Mouse (Mus musculus) adrenal gland, adult 2 months (tissue): ENCODE data around the gene Cacnb4. TPM values are rescaled to one million over a fixed set of nuclear protein-coding genes. Genes with fewer than 3 reads are reported as not detected.

Source experiments
- DNase-seq: peaks from one replicate; pipeline ENCODE4 v3.0.0; 2021
- polyA plus RNA-seq: library from polyadenylated mRNA; depleted of rRNA; stranded (reverse); fragments of >200 nt; gene quantifications from 2 replicates; pipeline ENCODE4 v1.2.3, GENCODE M21; 2012
- total RNA-seq, 2 experiments: library from RNA; stranded (reverse); gene quantifications; 2 replicates each; pipeline ENCODE4 v1.2.3; 2021

Gene Cacnb4
- total and polyA plus RNA-seq, 3 experiments = 0.20 to 0.28 TPM; not detected in 1

DNA sequence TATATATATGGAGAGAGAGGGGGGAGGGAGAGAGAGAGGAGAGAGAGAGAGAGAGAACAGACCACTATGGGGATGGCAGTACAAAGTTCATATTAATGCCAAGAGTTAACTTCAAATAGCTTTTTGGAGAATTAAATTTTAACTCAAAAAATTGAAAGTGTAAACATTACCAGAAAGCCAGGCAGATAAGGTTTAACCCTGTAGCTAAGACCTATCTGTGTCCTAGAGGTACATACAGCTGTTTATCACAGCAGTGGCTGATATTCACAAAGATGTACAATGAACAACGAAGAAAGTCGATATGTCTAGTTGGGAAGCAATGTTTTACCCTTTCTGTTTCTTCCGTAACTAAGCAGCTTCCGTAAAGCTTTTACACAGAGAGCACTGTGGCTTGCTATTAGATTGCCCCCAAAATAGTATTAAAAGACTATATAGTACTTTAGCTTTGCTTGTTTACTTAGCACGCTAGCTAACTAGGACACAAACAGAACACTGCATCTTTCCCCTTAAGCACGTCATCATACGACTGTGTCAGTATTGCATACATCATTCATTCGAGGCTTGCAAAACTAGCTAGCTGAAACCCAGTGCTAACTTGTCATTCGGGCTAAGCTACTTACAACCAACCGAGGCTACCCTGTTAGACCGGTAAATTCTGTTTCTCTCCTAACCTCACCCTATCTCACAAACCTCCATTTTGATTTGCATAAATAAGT is 72.5 kb downstream of the Cacnb4 start:
- no peak for DNase-seq

GRCm38 (mm10) chr2:52603421-52603820 is 73.2 kb downstream of the Cacnb4 start:
- DNase-seq = no peak

DNA sequence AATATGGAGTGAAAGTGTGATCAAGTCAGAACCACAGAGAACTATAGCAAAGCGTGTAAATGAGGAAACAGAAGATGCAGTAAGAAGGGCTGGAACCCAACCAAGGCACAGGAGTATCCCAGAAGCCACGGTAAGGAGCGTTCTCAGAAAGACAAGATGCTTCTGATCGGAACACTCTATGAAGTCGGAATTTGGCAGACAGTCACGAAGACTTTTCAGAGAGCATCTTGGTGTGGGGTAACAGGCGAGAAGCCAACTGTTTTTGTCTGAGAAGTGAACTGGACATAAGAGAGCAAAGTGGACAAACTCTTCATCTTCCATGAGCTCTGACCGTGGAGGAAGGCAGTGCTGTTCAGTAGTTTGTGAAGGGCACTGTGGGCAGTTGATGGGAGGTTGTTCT is 73.7 kb downstream of the Cacnb4 start:
- no peak for DNase-seq

DNA sequence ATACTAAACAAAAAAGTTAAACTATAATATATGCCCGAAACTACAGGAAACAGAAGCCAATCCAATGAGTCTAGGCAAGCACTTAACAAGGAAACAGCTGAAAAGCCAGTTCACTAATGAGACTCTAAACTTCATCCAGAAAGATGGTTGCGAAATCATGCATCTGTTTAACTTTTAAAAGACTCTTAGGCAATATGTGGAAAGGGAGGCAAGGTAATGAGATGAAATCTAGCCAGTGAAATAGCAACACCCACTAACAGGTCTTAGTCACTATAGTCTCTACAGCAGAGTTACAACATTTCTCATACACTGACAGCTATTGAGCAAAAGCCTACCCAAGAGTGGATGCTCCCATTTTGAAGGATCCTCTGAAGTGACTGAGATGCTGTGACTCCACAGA is 74.4 kb downstream of the Cacnb4 start:
- DNase-seq = no peak

DNA sequence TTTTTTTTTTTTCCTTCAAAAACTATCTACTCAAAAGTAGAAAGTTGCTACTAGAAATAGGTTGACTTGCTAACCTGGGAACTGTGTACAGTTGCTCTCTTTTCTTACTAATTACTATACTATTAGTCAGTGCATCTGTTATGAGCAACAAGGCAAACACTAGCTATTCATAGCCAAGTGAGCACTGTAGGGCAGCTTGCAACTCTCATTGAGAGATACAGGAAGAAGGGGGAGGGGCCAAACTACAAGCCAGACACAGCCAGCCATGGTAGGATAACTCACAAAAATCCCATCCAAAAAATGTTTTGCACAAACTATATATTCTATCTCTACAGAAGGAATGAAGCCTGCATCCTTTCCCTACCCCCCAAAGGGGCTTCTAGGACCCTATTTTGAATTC is 79.1 kb downstream of the Cacnb4 start:
- DNase-seq = no peak

- peak; percentile 29 for DNase-seq
These were observed 82.8 kb downstream of the Cacnb4 start for GRCm38 (mm10) chr2:52593814-52594213.

DNA sequence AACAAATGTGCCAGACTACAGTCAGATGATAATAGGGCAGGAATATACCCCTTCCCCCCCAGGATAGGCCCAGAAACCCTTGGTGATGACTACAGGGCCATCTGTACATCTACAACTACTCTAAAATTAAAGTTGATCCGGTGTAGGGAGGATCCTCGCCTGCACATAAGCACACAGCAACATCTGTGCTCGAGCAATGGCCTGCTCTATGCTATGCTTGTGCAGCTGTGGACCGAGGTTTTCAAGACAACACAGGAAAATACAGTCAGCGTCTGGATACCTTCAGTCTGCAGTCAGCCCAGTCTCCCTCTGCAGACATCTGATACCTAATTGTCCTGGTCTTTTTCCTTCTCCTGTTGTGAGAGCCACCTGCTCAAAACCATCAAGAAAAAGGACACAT is 83.4 kb downstream of the Cacnb4 start:
- no peak for DNase-seq

DNA sequence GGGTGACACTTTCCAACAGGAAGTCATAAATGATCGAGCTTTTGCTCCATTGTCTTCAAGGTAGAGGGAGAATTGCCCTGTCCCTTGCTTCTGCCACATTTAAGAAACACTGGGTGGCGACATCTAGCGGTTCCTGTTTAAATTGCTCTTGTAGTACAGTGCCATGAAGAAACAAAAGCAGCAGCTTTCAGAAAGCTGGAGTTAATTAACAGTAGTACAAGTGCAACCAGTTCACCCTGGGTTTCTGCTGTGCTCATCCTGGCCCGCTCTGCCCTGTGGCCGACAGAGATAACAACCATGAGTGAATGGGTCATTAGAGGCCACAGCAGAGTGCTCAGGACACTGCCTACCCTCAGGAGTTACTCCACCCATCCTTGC is 85.7 kb downstream of the Cacnb4 start:
- DNase-seq = peak; percentile 67

DNA sequence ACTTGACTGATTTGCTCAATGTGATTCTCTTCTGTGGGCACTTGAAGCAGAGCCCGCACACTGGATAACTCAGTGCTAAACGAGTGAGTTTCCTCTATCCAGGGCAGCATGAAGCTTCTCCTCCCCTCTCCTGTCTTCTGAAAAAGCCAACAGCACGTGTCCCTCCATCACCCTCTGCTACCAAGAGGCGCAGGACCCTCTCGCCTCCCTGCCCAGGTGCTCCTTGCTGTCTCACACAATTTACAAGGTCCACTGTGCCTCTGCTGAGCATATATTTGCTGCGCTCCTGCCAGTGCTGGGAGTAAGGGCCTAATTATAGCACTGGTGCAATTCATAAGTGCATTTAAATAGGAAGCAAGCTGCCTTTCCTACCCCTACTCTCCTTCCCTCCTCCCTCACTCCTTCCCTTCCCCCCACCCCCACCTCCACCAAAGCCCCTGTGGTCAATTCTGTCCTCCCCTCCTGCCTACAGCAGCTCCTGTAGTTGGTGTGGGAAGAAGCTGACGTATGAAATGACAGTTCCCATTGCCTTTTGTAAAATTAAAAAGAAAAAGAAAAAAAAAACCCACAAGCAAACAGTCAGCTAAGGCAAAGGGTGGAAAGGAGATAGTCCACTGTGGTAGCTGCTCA is 86.2 kb downstream of the Cacnb4 start:
- DNase-seq = no peak

GRCm38 (mm10) chr2:52589514-52589913 is 87.1 kb downstream of the Cacnb4 start:
- DNase-seq = no peak

- no peak for DNase-seq
These were observed 91.2 kb downstream of the Cacnb4 start for GRCm38 (mm10) chr2:52585384-52585783.

GRCm38 (mm10) chr2:52581132-52581781 is 95.4 kb downstream of the Cacnb4 start:
- no peak for DNase-seq

DNA sequence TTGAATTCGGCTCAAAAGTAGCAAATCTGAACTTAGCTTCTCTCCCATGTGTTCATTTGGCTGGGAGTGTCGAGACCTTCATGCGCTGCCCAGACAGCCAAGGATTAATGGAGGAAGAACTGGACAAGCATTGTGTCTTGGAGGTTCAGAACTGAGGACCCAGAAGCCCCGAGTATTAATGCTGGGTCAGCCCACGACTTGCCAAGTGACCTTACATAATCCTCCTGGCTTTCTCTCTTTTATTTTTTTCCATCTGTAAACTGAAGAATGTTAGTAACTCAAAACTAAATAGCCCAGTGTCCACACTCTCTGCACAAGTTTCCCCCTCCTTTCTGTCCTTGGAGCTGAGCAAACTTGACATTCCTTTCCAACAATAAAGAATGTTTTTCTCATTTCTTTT is 95.9 kb downstream of the Cacnb4 start:
- DNase-seq = peak; percentile 41

- DNase-seq = peak; percentile 46
These were observed 97.8 kb downstream of the Cacnb4 start for GRCm38 (mm10) chr2:52578846-52579245.

GRCm38 (mm10) chr2:52577700-52578099 is 98.9 kb downstream of the Cacnb4 start:
- DNase-seq = no peak

DNA sequence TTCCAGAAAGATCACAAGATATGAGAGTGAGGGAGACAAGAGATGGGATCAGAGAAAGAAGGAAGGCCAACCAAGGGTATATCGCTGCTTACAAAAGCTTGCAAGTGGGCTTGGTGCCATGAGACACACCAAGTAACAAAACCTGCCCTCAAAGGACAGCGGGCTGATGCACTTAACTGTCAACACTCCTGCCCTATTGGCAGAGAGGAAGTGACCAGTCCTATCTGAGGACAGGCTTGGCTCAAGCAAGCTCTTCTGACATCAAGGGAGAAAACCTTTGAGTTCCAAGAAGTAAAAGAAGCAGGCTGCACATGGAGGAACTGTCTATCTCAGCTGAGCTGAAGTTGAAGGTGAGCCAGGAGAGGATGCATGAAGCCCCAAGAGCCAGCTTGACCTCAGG is 100.1 kb downstream of the Cacnb4 start:
- no peak for DNase-seq

GRCm38 (mm10) chr2:52575637-52576175 is 100.9 kb downstream of the Cacnb4 start:
- no peak for DNase-seq

DNA sequence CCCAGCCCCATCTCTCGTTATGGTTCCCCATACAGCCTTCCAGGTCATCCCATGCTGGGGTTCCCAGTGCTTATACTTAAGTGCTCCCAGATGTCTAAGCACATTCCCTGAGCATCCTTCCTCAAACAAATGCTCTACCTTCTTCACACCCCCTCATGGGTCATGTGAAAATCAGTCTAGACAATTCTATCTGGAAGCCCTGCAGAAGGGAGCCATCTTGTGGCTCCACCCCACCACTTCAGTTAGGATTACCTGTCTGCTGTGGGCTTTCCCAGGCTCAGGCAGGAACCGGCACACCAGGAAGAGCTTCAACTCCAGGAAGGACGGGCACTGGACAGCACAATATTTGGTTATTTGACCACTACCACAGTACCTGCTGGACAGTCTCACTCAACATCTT is 101.7 kb downstream of the Cacnb4 start:
- no peak for DNase-seq

- no peak for DNase-seq
These were observed 104.4 kb downstream of the Cacnb4 start for GRCm38 (mm10) chr2:52572221-52572620.

DNA sequence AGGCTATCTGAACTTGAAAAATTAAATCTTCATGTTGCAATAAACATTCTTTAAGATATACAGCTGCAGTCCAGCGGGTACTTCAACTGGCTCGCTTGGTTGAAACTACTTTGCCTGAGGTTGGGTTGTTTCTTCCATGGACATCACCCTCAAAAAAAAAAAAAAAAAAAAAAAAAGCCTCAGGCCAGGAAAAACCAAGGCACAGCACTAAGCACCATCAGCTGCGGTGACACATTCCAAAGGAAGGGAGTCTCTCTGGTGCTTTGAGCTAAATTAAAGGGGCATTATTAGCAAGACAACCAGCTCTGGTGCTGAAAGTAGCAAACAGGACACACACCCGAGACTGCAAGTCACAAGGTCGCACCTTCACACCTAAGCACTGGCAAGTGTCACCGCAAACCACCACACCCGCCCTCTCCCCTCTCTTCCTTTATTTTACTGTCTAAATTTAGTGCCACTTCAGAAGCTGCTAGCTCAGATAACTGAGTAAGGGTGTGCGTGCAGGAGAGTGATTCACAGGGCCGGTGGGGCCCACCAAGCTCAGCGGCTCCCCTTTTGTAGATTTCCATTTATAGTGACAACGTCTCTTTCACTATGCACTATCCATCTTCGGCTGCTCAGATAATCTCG is 105.2 kb downstream of the Cacnb4 start:
- no peak for DNase-seq

GRCm38 (mm10) chr2:52570781-52571180 is 105.8 kb downstream of the Cacnb4 start:
- DNase-seq = no peak

DNA sequence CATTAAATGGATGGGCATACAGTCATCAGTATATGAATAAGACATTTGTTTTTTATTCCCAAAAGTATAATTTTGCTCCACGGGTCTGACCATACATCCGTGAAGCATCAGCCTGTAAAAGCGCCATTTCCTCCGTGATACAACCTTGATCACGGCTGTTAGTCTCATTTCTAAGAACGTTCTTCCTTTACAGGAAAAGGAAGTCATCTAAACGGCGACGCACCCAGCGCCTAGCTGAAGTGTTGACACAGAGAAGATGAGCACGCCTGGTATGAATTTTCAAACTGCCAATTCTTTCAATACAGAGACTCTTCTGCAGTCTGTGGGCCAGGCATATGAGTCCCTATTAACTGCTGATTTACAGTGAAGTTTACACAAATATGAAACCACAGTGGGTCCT is 106.5 kb downstream of the Cacnb4 start:
- no peak for DNase-seq

DNA sequence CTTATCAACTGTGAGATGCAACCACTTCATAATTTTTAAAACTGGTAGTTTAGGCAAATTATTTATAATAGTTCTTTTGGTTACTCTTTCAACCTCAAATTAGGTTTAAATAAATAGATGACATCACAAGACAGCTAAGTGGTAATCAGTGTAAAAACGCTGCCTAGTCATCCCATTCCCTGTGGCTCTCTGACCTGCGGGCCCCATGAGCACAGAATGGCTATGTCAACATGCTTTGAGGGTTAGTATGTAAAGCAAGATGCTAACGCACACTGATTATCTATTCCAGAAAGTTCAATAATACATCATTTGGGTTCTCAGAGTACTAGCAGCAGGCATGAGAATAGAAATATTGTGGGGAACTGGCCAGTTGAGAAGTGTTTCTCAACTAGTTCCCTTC is 108.5 kb downstream of the Cacnb4 start:
- DNase-seq = no peak
